Mouse (Mus musculus): ENCODE measurements around the gene Chd2. TPM values are rescaled to one million over a fixed set of nuclear protein-coding genes. Genes with fewer than 3 reads are reported as not detected.

The Chd2 gene
- polyA plus RNA-seq, 1 experiment, result 28.0 TPM

DNA sequence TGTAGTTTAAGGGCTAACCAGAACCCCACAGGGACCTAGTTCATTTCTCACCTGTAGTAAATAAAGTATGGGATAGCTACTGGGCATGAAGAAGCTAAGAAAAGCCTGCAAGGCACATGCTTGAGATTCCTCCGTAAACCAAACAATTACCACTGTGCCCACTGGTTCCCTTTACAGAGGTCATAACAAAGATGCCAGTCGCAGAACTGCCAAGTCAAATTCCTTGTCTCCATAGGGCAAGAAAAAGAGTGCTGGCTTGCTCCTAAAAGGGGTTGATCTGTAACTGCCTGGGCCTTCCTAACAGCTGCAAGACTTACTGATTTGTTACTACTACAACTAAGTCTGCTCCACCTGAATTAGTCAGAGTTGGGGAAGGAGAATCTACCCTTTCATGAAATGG, 32.9 kb downstream of the Chd2 start:
- Histone ChIP-seq H3K36me3 (ENCODE audit: control insufficient read depth, insufficient read depth, low read length) (peaks cover 68% of the 10 kb centered on the region), H3K4me3 (ENCODE audit: low read depth, low read length) (no peak overlapping the region), H3K4me1 (ENCODE audit: control insufficient read depth, insufficient read depth, insufficient read length, low read length) (no peaks in the 10 kb centered on the region), H3K27me3 (ENCODE audit: control insufficient read depth, insufficient read depth, low read length) (no peaks in the 10 kb centered on the region), H3K27ac (ENCODE audit: insufficient read depth, low read depth, low read length) (no peak overlapping the region)
- 97% methylated on average over 2 of the region's 2 CpGs for WGBS
- TF ChIP-seq POLR2A (IDR thresholded peaks at IDR 0.05; ENCODE audit: low read depth, low read length) (no peak), CTCF (IDR thresholded peaks at IDR 0.05; ENCODE audit: extremely low read depth, insufficient read length, insufficient replicate concordance, low read depth, low read length) (no peak)

DNA sequence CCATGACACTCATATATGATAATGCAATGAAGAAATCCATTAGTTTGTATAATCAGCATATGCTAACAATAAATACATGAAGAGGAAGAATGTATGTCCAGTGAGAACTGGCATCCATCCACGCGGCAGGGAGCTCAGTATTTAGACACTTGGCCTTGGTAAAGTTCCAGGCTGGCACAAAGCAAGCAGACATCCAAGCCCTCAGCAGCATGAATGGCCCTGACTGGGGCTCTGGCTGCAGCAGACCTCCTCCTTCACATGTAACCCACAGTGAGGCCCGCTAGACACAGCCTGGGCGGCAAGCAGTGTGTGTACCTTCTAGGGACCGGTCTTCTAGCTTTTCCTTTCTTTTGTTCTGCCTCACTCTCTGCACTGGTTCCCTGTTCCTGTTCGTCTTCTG, 34.1 kb downstream of the Chd2 start:
- WGBS, result 92% methylated on average over 6 of the region's 6 CpGs
- Histone ChIP-seq H3K36me3 (ENCODE audit: control insufficient read depth, insufficient read depth, low read length) (peaks cover 70% of the 10 kb centered on the region), H3K4me3 (ENCODE audit: low read depth, low read length) (no peak overlapping the region), H3K27me3 (ENCODE audit: control insufficient read depth, insufficient read depth, low read length) (no peaks in the 10 kb centered on the region), H3K27ac (ENCODE audit: insufficient read depth, low read depth, low read length) (no peak overlapping the region), H3K4me1 (ENCODE audit: control insufficient read depth, insufficient read depth, insufficient read length, low read length) (no peaks in the 10 kb centered on the region)
- no peak for TF ChIP-seq POLR2A (IDR thresholded peaks at IDR 0.05; ENCODE audit: low read depth, low read length)
- TF ChIP-seq CTCF (IDR thresholded peaks at IDR 0.05; ENCODE audit: extremely low read depth, insufficient read length, insufficient replicate concordance, low read depth, low read length), result no peak

DNA sequence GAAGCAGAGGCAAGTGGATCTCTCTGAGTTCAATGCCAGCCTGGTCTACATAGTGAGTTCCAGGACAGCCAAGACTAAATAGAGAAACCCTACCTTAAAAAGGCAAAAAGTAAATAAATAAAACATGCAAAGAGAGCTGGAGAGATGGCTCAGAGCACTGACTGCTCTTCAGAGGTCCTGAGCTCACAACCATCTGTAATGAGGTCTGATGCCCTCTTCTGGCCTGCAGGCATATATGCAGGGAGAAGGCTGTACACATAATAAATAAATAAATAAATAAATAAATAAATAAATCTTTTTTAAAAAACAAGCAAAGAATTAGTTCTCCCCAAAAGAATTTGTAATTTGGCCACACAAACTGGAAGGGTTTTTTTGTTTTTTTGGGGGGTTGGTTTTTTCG, 34.8 kb downstream of the Chd2 start:
- no peaks in the 10 kb centered on the region for H3K27me3 ChIP-seq (ENCODE audit: control insufficient read depth, insufficient read depth, low read length)
- no peak overlapping the region for H3K27ac ChIP-seq (ENCODE audit: insufficient read depth, low read depth, low read length)
- WGBS, result 93% methylated on average over 1 of the region's 1 CpGs
- H3K36me3 ChIP-seq (ENCODE audit: control insufficient read depth, insufficient read depth, low read length), result peaks cover 72% of the 10 kb centered on the region
- H3K4me3 ChIP-seq (ENCODE audit: low read depth, low read length), result no peak overlapping the region
- H3K4me1 ChIP-seq (ENCODE audit: control insufficient read depth, insufficient read depth, insufficient read length, low read length), result no peaks in the 10 kb centered on the region
- TF ChIP-seq POLR2A (IDR thresholded peaks at IDR 0.05; ENCODE audit: low read depth, low read length) (no peak), CTCF (IDR thresholded peaks at IDR 0.05; ENCODE audit: extremely low read depth, insufficient read length, insufficient replicate concordance, low read depth, low read length) (no peak)

DNA sequence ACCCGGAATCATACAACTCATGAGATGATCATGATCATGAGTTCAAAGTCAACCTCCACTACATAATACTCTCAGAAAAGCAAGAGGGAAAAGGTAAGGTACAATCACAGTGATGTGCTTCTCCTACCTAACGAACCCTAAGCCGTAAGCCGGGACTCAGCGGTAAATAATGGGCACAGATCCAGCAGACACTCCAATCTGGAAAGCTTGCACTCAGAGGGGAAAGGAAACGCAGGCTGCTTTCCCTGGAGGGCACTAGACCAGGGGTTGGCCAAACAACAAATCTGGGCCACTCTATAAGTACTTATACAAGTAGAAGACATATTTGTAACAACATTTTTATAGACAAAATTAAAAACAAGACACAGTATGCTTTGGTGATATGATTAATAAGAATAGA, 36.4 kb downstream of the Chd2 start:
- 66% methylated on average over 6 of the region's 6 CpGs for WGBS
- no peak for TF ChIP-seq CTCF (IDR thresholded peaks at IDR 0.05; ENCODE audit: extremely low read depth, insufficient read length, insufficient replicate concordance, low read depth, low read length)
- no peak for TF ChIP-seq POLR2A (IDR thresholded peaks at IDR 0.05; ENCODE audit: low read depth, low read length)
- H3K4me3 ChIP-seq (ENCODE audit: low read depth, low read length), result no peak overlapping the region
- no peaks in the 10 kb centered on the region for H3K27me3 ChIP-seq (ENCODE audit: control insufficient read depth, insufficient read depth, low read length)
- no peaks in the 10 kb centered on the region for H3K4me1 ChIP-seq (ENCODE audit: control insufficient read depth, insufficient read depth, insufficient read length, low read length)
- no peak overlapping the region for H3K27ac ChIP-seq (ENCODE audit: insufficient read depth, low read depth, low read length)
- H3K36me3 ChIP-seq (ENCODE audit: control insufficient read depth, insufficient read depth, low read length), result peaks cover 73% of the 10 kb centered on the region

DNA sequence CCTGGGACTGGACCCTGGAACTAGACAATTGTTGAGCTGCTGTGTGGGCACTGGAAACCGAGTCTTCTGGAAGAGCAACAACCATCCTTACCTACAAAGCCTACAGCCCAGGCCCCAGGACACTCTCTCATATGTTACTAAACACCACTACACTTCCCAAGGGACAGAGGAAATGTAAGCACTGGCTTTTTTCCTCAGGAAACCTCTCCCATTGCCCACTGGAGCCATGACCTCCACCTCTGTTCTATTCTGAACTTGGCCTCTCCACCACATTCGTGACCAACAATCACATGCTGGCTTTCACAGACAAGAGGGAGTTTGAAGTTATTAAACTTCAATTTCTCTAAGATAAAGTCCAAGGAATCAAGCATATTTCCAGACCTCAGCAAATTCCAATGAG, 43.4 kb downstream of the Chd2 start:
- Histone ChIP-seq H3K27me3 (ENCODE audit: control insufficient read depth, insufficient read depth, low read length) (no peaks in the 10 kb centered on the region), H3K4me1 (ENCODE audit: control insufficient read depth, insufficient read depth, insufficient read length, low read length) (no peaks in the 10 kb centered on the region), H3K4me3 (ENCODE audit: low read depth, low read length) (no peak overlapping the region), H3K36me3 (ENCODE audit: control insufficient read depth, insufficient read depth, low read length) (peaks cover 72% of the 10 kb centered on the region), H3K27ac (ENCODE audit: insufficient read depth, low read depth, low read length) (no peak overlapping the region)
- 88% methylated on average over 2 of the region's 2 CpGs for WGBS
- TF ChIP-seq POLR2A (IDR thresholded peaks at IDR 0.05; ENCODE audit: low read depth, low read length), result no peak
- TF ChIP-seq CTCF (IDR thresholded peaks at IDR 0.05; ENCODE audit: extremely low read depth, insufficient read length, insufficient replicate concordance, low read depth, low read length), result no peak

DNA sequence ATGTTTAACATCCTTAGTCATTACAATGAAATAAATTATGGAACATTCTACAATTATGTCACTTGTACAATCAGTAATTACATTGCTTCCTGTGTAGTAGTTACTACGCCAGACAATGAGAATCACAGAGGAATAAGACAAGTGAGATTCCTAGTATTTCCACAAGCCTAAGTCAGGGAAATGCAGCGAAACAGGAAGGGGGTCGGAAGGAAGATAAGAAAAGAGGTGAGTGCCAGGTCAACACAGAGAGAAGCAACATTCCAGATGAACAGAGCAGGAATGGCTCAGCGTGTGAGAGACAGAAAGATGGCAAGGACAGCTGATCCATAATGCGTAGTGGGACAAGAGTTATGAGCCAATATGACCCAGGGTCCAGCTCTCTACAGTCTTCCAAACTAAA, 52.4 kb downstream of the Chd2 start:
- no peak overlapping the region for H3K27ac ChIP-seq (ENCODE audit: insufficient read depth, low read depth, low read length)
- TF ChIP-seq POLR2A (IDR thresholded peaks at IDR 0.05; ENCODE audit: low read depth, low read length) (no peak), CTCF (IDR thresholded peaks at IDR 0.05; ENCODE audit: extremely low read depth, insufficient read length, insufficient replicate concordance, low read depth, low read length) (no peak)
- H3K4me1 ChIP-seq (ENCODE audit: control insufficient read depth, insufficient read depth, insufficient read length, low read length), result no peaks in the 10 kb centered on the region
- no peaks in the 10 kb centered on the region for H3K27me3 ChIP-seq (ENCODE audit: control insufficient read depth, insufficient read depth, low read length)
- WGBS, result 85% methylated on average over 5 of the region's 5 CpGs
- no peak overlapping the region for H3K4me3 ChIP-seq (ENCODE audit: low read depth, low read length)
- H3K36me3 ChIP-seq (ENCODE audit: control insufficient read depth, insufficient read depth, low read length), result peaks cover 69% of the 10 kb centered on the region

DNA sequence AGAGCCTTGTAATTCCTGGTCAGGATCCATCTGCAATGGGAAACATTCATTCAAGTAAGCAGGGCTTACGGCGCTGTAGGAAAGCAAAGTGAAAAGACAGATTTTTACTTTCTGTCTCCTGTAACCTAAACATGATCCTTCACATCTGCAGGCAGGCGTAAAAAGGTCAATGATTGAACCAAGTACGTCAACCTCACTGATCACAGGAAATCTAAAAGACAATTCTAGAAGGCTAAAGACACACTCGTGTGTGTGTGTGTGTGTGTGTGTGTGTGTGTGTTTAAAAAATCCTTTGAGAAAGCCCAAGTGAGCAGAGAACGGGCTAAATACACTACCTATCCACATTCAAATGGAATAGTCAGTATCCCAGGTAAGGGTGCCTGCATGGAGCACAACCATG, 60.5 kb downstream of the Chd2 start:
- 82% methylated on average over 6 of the region's 6 CpGs for WGBS

DNA sequence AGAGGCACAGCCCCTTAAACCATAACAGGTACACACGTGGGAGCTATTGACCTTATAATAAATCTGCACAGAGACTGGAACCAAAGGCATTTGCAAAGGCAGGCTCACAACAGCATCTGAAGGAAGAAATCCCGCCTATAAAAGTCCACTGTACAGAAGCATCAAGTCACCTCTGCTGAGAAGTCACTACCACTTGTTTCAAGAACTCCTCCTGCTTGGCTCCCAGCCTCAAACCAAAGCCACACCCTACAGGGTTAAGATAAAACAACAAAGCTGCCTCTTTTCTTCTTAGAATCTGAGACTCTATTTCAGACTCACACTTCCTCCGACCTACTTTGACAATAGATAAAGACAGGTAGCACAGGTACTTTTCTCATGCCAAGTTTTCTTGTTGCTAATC, 62.1 kb downstream of the Chd2 start:
- 18% methylated on average over 3 of the region's 3 CpGs for WGBS
- Histone ChIP-seq H3K27me3 (ENCODE audit: control insufficient read depth, insufficient read depth, low read length) (no peaks in the 10 kb centered on the region), H3K4me1 (ENCODE audit: control insufficient read depth, insufficient read depth, insufficient read length, low read length) (no peaks in the 10 kb centered on the region), H3K36me3 (ENCODE audit: control insufficient read depth, insufficient read depth, low read length) (peaks cover 73% of the 10 kb centered on the region), H3K27ac (ENCODE audit: insufficient read depth, low read depth, low read length) (no peak overlapping the region), H3K4me3 (ENCODE audit: low read depth, low read length) (no peak overlapping the region)
- no peak for TF ChIP-seq POLR2A (IDR thresholded peaks at IDR 0.05; ENCODE audit: low read depth, low read length)
- no peak for TF ChIP-seq CTCF (IDR thresholded peaks at IDR 0.05; ENCODE audit: extremely low read depth, insufficient read length, insufficient replicate concordance, low read depth, low read length)

More for the DNA sequence above, 60.5 kb downstream of the Chd2 start:
- Histone ChIP-seq H3K27me3 (ENCODE audit: control insufficient read depth, insufficient read depth, low read length) (no peaks in the 10 kb centered on the region), H3K4me1 (ENCODE audit: control insufficient read depth, insufficient read depth, insufficient read length, low read length) (no peaks in the 10 kb centered on the region), H3K4me3 (ENCODE audit: low read depth, low read length) (no peak overlapping the region), H3K27ac (ENCODE audit: insufficient read depth, low read depth, low read length) (no peak overlapping the region), H3K36me3 (ENCODE audit: control insufficient read depth, insufficient read depth, low read length) (peaks cover 68% of the 10 kb centered on the region)
- no peak for TF ChIP-seq POLR2A (IDR thresholded peaks at IDR 0.05; ENCODE audit: low read depth, low read length)
- TF ChIP-seq CTCF (IDR thresholded peaks at IDR 0.05; ENCODE audit: extremely low read depth, insufficient read length, insufficient replicate concordance, low read depth, low read length), result no peak

Data from small intestine, adult 2 months (tissue).